33 mouse cellular contexts compared by ENCODE assay signal in genomic region chr1:170608461-170609071, GRCm38 (mm10). TPM values are rescaled to one million over a fixed set of nuclear protein-coding genes. Genes with fewer than 3 reads are reported as not detected.
A peak's percentile ranks its signal among the peaks of the same experiment; 100 is the strongest.
DNase-seq lines count a peak whose midpoint lies in the region; ATAC-seq and TF ChIP-seq lines count a peak whose summit lies in the region.
"Had no signal": no experiment of that assay in that cellular context is flagged by ENCODE, and none has a peak within 500 bp of the region (broad histone marks: within the 10 kb centered on the region; RNA-seq: fewer than 3 reads in every experiment).

No protein-coding gene starts in this region.

- H3K4me3 ChIP-seq in kidney, postnatal 0 days (replicated peaks; ENCODE audit: low read depth, low read length): no peak overlapping the region
- no peak overlapping the region for H3K4me3 ChIP-seq in kidney, adult 2 months (ENCODE audit: insufficient read depth, low read depth, low read length)
- no peak overlapping the region for H3K4me3 ChIP-seq in liver, embryonic 12.5 days
- no peak overlapping the region for H3K4me3 ChIP-seq in liver, postnatal 0 days (ENCODE audit: low read depth, low read length)
- H3K4me3 ChIP-seq: forebrain, embryonic 13.5 days; heart, embryonic 13.5 days; hindbrain, embryonic 10.5 days; hindbrain, embryonic 15.5 days; limb, embryonic 15.5 days had no signal

- H3K36me3 ChIP-seq in kidney, postnatal 0 days (ENCODE audit: insufficient read depth, low read length): no peaks in the 10 kb centered on the region
- no peaks in the 10 kb centered on the region for H3K36me3 ChIP-seq in kidney, adult 2 months (ENCODE audit: control insufficient read depth, insufficient read depth, low read length)
- H3K36me3 ChIP-seq in liver, embryonic 12.5 days: no peaks in the 10 kb centered on the region
- H3K36me3 ChIP-seq in liver, postnatal 0 days (replicated peaks; ENCODE audit: insufficient read depth, low read length): no peaks in the 10 kb centered on the region
- H3K36me3 ChIP-seq: G1E; heart, embryonic 13.5 days; hindbrain, embryonic 10.5 days; hindbrain, embryonic 15.5 days; limb, embryonic 15.5 days had no signal

- H3K4me1 ChIP-seq in kidney, postnatal 0 days (replicated peaks; ENCODE audit: insufficient read depth, low read length): no peaks in the 10 kb centered on the region
- no peaks in the 10 kb centered on the region for H3K4me1 ChIP-seq in kidney, adult 2 months (ENCODE audit: control insufficient read depth, insufficient read depth, low read length)
- H3K4me1 ChIP-seq in liver, embryonic 12.5 days: peaks cover 40% of the 10 kb centered on the region
- H3K4me1 ChIP-seq in liver, postnatal 0 days (ENCODE audit: insufficient read depth): peaks cover 19% of the 10 kb centered on the region
- H3K4me1 ChIP-seq: hindbrain, embryonic 10.5 days; hindbrain, embryonic 15.5 days had no signal

- TF ChIP-seq EP300 in liver, postnatal 0 days (IDR thresholded peaks at IDR 0.05; ENCODE audit: low read depth): no peak

- no peak for TF ChIP-seq CTCF in kidney, postnatal 0 days (IDR thresholded peaks at IDR 0.05; ENCODE audit: low read depth)
- TF ChIP-seq CTCF in kidney, adult 2 months (conservative IDR thresholded peaks at IDR 0.05; ENCODE audit: insufficient read depth, insufficient read length, low read depth, low read length): no peak
- no peak for TF ChIP-seq CTCF in liver, postnatal 0 days (IDR thresholded peaks at IDR 0.05; ENCODE audit: low read depth)

- intact Hi-C loops in heart, postnatal 14 days (cut with DNase I): loop anchor here (5.0 kb wide), 1 partner anchor 211 kb away; no protein-coding TSS in a partner anchor

- H3K9me3 ChIP-seq in kidney, postnatal 0 days (replicated peaks; ENCODE audit: low read length): no peaks in the 10 kb centered on the region
- H3K9me3 ChIP-seq in liver, embryonic 12.5 days (replicated peaks): no peaks in the 10 kb centered on the region
- no peaks in the 10 kb centered on the region for H3K9me3 ChIP-seq in liver, postnatal 0 days (ENCODE audit: low read length)
- H3K9me3 ChIP-seq: forebrain, embryonic 13.5 days; G1E; heart, embryonic 13.5 days; hindbrain, embryonic 10.5 days; hindbrain, embryonic 15.5 days; limb, embryonic 15.5 days had no signal

- ATAC-seq in kidney, postnatal 0 days (replicated peaks; ENCODE audit: low FRiP score, low read depth): no peak; the same call in 1 of the 2 replicates
- ATAC-seq in liver, embryonic 12.5 days: no peak
- ATAC-seq in liver, postnatal 0 days: no peak
- ATAC-seq: forebrain, embryonic 13.5 days; inflammation-experienced regulatory T-cells, adult 6 months; midbrain, embryonic 16.5 days; Patski had no signal

- 75% methylated on average over 3 of the region's 3 CpGs for WGBS in kidney, postnatal 0 days
- WGBS in kidney, adult 2 months: 69% methylated on average over 3 of the region's 3 CpGs
- 68% methylated on average over 3 of the region's 3 CpGs for WGBS in liver, embryonic 12.5 days (ENCODE audit: insufficient replicate concordance)
- 78% methylated on average over 3 of the region's 3 CpGs for WGBS in liver, postnatal 0 days (ENCODE audit: insufficient replicate concordance)

- H3K4me2 ChIP-seq in kidney, postnatal 0 days (ENCODE audit: low read length): no peak overlapping the region
- H3K4me2 ChIP-seq in liver, embryonic 12.5 days: no peak overlapping the region
- no peak overlapping the region for H3K4me2 ChIP-seq in liver, postnatal 0 days (ENCODE audit: low read depth, low read length)
- H3K4me2 ChIP-seq: forebrain, embryonic 13.5 days; heart, embryonic 13.5 days; hindbrain, embryonic 15.5 days; limb, embryonic 15.5 days had no signal

- H3K9ac ChIP-seq in kidney, postnatal 0 days (ENCODE audit: low read depth, low read length): no peak overlapping the region
- H3K9ac ChIP-seq in liver, embryonic 12.5 days: no peak overlapping the region; the same call in 1 of the 2 replicates
- no peak overlapping the region for H3K9ac ChIP-seq in liver, postnatal 0 days (replicated peaks)
- H3K9ac ChIP-seq: forebrain, embryonic 13.5 days; heart, embryonic 13.5 days; hindbrain, embryonic 15.5 days; limb, embryonic 15.5 days had no signal

- peak; percentile 46 for DNase-seq in kidney, postnatal 0 days (ENCODE audit: low spot score)
- no peak for DNase-seq in kidney, adult 2 months
- peak; percentile 85 for DNase-seq in adipocyte (ENCODE audit: low spot score)
- no peak for DNase-seq in liver, postnatal 0 days
- DNase-seq in ovary, postnatal 36 days (ENCODE audit: low spot score): no peak
- DNase-seq in adrenal gland, adult 2 months: no peak
- no peak for DNase-seq in heart, postnatal 14 days
- DNase-seq: adrenal gland, postnatal 36 days; cerebellum, adult 18-20 months; cerebellum, postnatal 14 days; gastrocnemius, postnatal 36 days; heart, postnatal 10 days; kidney, adult 18-20 months; kidney, postnatal 4 days; layer of hippocampus, postnatal 36 days; left cerebral cortex, postnatal 4 days; lung, postnatal 10 days; right cerebral cortex, adult 18-20 months; spleen, adult 18-20 months; thymus, adult 18-20 months; thymus, postnatal 25 days had no signal

- TF ChIP-seq POLR2A in kidney, adult 2 months (IDR thresholded peaks at IDR 0.05; ENCODE audit: low read depth, low read length): no peak

- no peak overlapping the region for H3K27ac ChIP-seq in kidney, postnatal 0 days
- no peak overlapping the region for H3K27ac ChIP-seq in kidney, adult 2 months (ENCODE audit: insufficient read depth, low read depth, low read length)
- H3K27ac ChIP-seq in liver, embryonic 12.5 days: peak overlapping the region; percentile 70; the same call in 1 of the 2 replicates
- 0 out of 2 replicates have a peak overlapping the region, but pooled peaks have one; percentile 48 for H3K27ac ChIP-seq in liver, postnatal 0 days (ENCODE audit: low read depth)
- H3K27ac ChIP-seq: forebrain, embryonic 13.5 days; heart, embryonic 13.5 days; hindbrain, embryonic 10.5 days; hindbrain, embryonic 15.5 days; limb, embryonic 15.5 days; macrophage; stomach, postnatal 0 days had no signal

- no peaks in the 10 kb centered on the region for H3K27me3 ChIP-seq in kidney, postnatal 0 days (ENCODE audit: insufficient read depth, low read length)
- no peaks in the 10 kb centered on the region for H3K27me3 ChIP-seq in kidney, adult 2 months (replicated peaks; ENCODE audit: control insufficient read depth, insufficient read depth, low read length)
- H3K27me3 ChIP-seq in liver, embryonic 12.5 days (replicated peaks): no peaks in the 10 kb centered on the region; the same call in 1 of the 2 replicates
- H3K27me3 ChIP-seq in liver, postnatal 0 days (ENCODE audit: insufficient read depth, low read length): no peaks in the 10 kb centered on the region
- H3K27me3 ChIP-seq: forebrain, embryonic 13.5 days; heart, embryonic 13.5 days; hindbrain, embryonic 15.5 days; limb, embryonic 15.5 days; Patski had no signal

RNA-seq across cellular contexts. Expression of gene Nos1ap, which starts 18.9 kb away (rescaled TPM):
- polyA plus RNA-seq in kidney, postnatal 0 days (2015; fragmentation: Nextera tagmentation; extraction: Ambion mirVana): 16.3 and 19.5 TPM in 2 replicates
- polyA plus RNA-seq in kidney, adult 2 months (2012; rRNA removed): 20.0 and 21.8 TPM in 2 replicates
- 6.2 and 6.4 TPM in 2 replicates for polyA plus RNA-seq in liver, embryonic 12.5 days (2016; fragmentation: Nextera tagmentation; extraction: Ambion mirVana)
- 6.0 and 6.5 TPM in 2 replicates for polyA plus RNA-seq in liver, postnatal 0 days (2015; fragmentation: Nextera tagmentation; extraction: Ambion mirVana)
- 10 to 100 TPM; 22.0 to 24.1 TPM for total RNA-seq in adrenal gland, adult 2 months (2021)
- polyA plus RNA-seq in adrenal gland, adult 2 months (2012; rRNA removed): 44.8 and 49.3 TPM in 2 replicates
- total RNA-seq in heart, postnatal 14 days (2021): 10 to 100 TPM; 21.8 to 24.0 TPM
- polyA plus RNA-seq: inflammation-experienced regulatory T-cells, adult 6 months had no signal

RNA-seq across cellular contexts. Expression of gene Olfml2b, which starts 35.8 kb away (rescaled TPM):
- polyA plus RNA-seq in kidney, postnatal 0 days (2015; fragmentation: Nextera tagmentation; extraction: Ambion mirVana): 11.6 and 11.7 TPM in 2 replicates
- 4.2 and 5.4 TPM in 2 replicates for polyA plus RNA-seq in kidney, adult 2 months (2012; rRNA removed)
- 2.1 and 2.6 TPM in 2 replicates for polyA plus RNA-seq in liver, embryonic 12.5 days (2016; fragmentation: Nextera tagmentation; extraction: Ambion mirVana)
- polyA plus RNA-seq in liver, postnatal 0 days (2015; fragmentation: Nextera tagmentation; extraction: Ambion mirVana): 2.3 and 2.9 TPM in 2 replicates
- 1 to 10 TPM; 5.0 to 7.9 TPM for total RNA-seq in adrenal gland, adult 2 months (2021)
- 11.3 and 12.3 TPM in 2 replicates for polyA plus RNA-seq in adrenal gland, adult 2 months (2012; rRNA removed)
- 10 to 100 TPM; 16.6 to 17.3 TPM for total RNA-seq in heart, postnatal 14 days (2021)
- polyA plus RNA-seq: G1E; inflammation-experienced regulatory T-cells, adult 6 months had no signal

Comparison
In these comparisons a context has a peak if more than half of its experiments do, and no peak if none do; other contexts are left out.
1. DNase-seq: peak in kidney, postnatal 0 days (single experiment) and adipocyte (single experiment); none in kidney, adult 2 months (single experiment), liver, postnatal 0 days (single experiment), ovary, postnatal 36 days (single experiment), adrenal gland, adult 2 months (single experiment) and heart, postnatal 14 days (0 of 2).
2. H3K27ac ChIP-seq: peak in liver, embryonic 12.5 days (single experiment) and liver, postnatal 0 days (single experiment); none in kidney, postnatal 0 days (single experiment) and kidney, adult 2 months (single experiment).